Mouse (Mus musculus) neural tube, embryonic 11.5 days (tissue): ENCODE results near the gene Gbx1. TPM values are rescaled to one million over a fixed set of nuclear protein-coding genes. Genes with fewer than 3 reads are reported as not detected.

ENCODE experiments used
- ATAC-seq: fragments of 200-750 bp; cut with Nextera tagmentation; 2 replicates; pipeline ENCODE4 v1.8.0; 2017; ENCODE audit warnings: moderate number of reproducible peaks, mild to moderate bottlenecking, moderate TSS enrichment, moderate library complexity; ENCODE audit not compliant: insufficient read depth, low FRiP score, low TSS enrichment
- DNase-seq: peaks from one replicate; pipeline ENCODE4 v3.0.0-alpha.2; 2015; ENCODE audit warnings: low spot score
- H3K27ac ChIP-seq: fragments of 300-500 bp; sonication (generic); 2 replicates; pipeline ENCODE4 v1.5.1; 2014; ENCODE audit warnings: low read depth, mild to moderate bottlenecking, low read length
- H3K27me3 ChIP-seq: fragments of 300-500 bp; sonication (generic); 2 replicates; pipeline ENCODE4 v1.6.1; 2014; ENCODE audit warnings: mild to moderate bottlenecking, low read length, mixed read lengths; ENCODE audit not compliant: control insufficient read depth, insufficient read depth
- H3K36me3 ChIP-seq: fragments of 300-500 bp; sonication (generic); 2 replicates; pipeline ENCODE4 v1.6.1; 2014; ENCODE audit warnings: mild to moderate bottlenecking, low read length, moderate library complexity, mixed read lengths; ENCODE audit not compliant: control insufficient read depth, insufficient read depth
- H3K4me1 ChIP-seq: fragments of 300-500 bp; sonication (generic); 2 replicates; pipeline ENCODE4 v1.6.1; 2014; ENCODE audit warnings: low read length, mixed read lengths; ENCODE audit not compliant: control insufficient read depth, insufficient read depth
- H3K4me2 ChIP-seq: fragments of 300-500 bp; sonication (generic); 2 replicates; pipeline ENCODE4 v1.6.1; 2014; ENCODE audit warnings: low read depth, mild to moderate bottlenecking, moderate library complexity
- H3K4me3 ChIP-seq: fragments of 300-500 bp; sonication (generic); 2 replicates; pipeline ENCODE4 v1.5.1; 2014; ENCODE audit warnings: low read depth, low read length
- H3K9ac ChIP-seq: fragments of 300-500 bp; sonication (generic); 2 replicates; pipeline ENCODE4 v1.6.1; 2014; ENCODE audit warnings: mild to moderate bottlenecking, low read length
- H3K9me3 ChIP-seq: fragments of 300-500 bp; sonication (generic); 2 replicates; pipeline ENCODE4 v1.6.1; 2016; ENCODE audit warnings: low read length; ENCODE audit not compliant: control insufficient read depth
- WGBS: fragments of 180-500 bp; shearing (Covaris S2); extraction: QIAGEN DNeasy Blood & Tissue Kit; methylation state at CpG from one replicate; pipeline ENCODE4 v1.1.7; 2014; 5-methylcytosine and 5-hydroxymethylcytosine counted together
- polyA plus RNA-seq: library from polyadenylated mRNA; unstranded; fragments of >200 nt; fragmentation: Nextera tagmentation; extraction: Ambion mirVana; gene quantifications from 2 replicates; pipeline ENCODE4 v1.2.1, GENCODE M21; 2014

The Gbx1 gene
- polyA plus RNA-seq, 1 experiment from 2014 or later, result 1.3 TPM

DNA sequence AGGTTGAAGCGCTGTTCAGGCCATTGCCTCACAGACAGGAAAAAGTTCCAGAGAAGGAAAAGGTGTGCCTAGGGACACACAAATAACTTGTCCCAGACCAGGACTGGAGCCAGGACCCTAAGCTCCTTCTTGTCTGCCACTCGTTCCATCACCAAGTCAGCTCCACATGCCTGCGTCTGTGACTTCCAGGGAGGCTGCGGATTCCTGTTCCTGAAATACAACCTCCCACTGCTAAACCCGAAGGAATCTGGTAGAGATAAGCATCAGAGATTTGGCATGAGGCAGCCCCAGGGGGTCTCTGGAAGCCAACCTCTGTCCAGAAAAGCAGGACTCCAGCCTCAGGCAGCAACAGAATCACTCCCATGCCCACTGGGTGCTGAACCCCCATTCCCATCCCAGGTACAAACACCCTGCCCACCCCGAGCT is 14.2 kb upstream of the Gbx1 start:
- Histone ChIP-seq H3K9me3 (no peaks in the 10 kb centered on the region), H3K27ac (no peak overlapping the region), H3K36me3 (no peaks in the 10 kb centered on the region), H3K4me1 (no peaks in the 10 kb centered on the region), H3K9ac (no peak overlapping the region), H3K4me3 (no peak overlapping the region), H3K4me2 (0 out of 2 replicates have a peak overlapping the region, but pooled peaks have one; percentile 14), H3K27me3 (no peaks in the 10 kb centered on the region; the same call in 1 of the 2 replicates)
- DNase-seq (no peak), ATAC-seq (no peak)
- WGBS, result 45% methylated on average over 6 of the region's 6 CpGs

DNA sequence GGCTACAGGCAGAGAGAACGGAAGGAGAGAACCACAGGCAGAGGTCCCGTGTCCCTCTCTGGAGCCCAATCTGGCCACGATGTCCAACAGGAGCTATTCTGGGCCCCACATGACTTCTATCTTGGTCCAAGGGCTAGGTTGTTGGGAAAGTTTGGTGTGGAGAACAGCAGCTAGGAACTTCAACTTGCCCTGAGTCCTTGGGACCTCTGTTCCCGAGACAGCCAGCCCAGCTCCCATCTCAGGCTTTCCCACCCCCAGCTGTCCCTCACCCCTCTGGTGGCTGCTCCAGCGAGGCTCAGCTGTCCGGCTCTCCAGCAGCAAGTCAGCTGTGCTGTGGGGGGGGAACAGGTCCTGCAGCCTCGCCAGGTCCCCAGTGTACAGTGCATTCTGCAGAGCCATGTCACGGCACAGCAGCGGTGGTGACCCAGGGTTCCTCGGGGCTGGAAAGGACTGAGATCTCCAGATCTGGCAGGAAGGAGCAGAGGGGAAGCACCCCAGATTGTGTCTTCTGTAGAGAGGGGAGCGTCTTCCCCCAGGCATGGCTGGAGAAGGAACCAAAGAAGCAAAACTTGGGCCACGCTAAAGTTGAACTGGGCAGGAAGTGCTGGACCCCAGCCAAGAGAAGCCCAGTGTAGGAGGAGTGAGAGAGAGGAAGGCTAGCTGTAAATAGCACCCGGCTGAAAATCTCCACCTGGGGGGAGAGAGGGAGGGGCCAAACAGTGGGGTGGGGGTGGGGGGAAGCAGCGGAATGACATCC is 13.6 kb upstream of the Gbx1 start, which contains the start of gene Asb10:
Asb10 (minus strand) TSS at position 592 of the 757 bp plus-strand sequence.
- Histone ChIP-seq H3K9me3 (no peaks in the 10 kb centered on the region), H3K27ac (no peak within 1 kb of the TSS), H3K36me3 (no peaks in the 10 kb centered on the region), H3K9ac (no peak within 1 kb of the TSS), H3K4me1 (no peaks in the 10 kb centered on the region), H3K4me3 (no peak within 1 kb of the TSS), H3K4me2 (0 out of 2 replicates have a peak within 1 kb of the TSS, but pooled peaks have one; percentile 14), H3K27me3 (no peaks in the 10 kb centered on the region; the same call in 1 of the 2 replicates)
- WGBS, result 46% methylated on average over 14 of the region's 14 CpGs
- ATAC-seq (no peak), DNase-seq (no peak)

DNA sequence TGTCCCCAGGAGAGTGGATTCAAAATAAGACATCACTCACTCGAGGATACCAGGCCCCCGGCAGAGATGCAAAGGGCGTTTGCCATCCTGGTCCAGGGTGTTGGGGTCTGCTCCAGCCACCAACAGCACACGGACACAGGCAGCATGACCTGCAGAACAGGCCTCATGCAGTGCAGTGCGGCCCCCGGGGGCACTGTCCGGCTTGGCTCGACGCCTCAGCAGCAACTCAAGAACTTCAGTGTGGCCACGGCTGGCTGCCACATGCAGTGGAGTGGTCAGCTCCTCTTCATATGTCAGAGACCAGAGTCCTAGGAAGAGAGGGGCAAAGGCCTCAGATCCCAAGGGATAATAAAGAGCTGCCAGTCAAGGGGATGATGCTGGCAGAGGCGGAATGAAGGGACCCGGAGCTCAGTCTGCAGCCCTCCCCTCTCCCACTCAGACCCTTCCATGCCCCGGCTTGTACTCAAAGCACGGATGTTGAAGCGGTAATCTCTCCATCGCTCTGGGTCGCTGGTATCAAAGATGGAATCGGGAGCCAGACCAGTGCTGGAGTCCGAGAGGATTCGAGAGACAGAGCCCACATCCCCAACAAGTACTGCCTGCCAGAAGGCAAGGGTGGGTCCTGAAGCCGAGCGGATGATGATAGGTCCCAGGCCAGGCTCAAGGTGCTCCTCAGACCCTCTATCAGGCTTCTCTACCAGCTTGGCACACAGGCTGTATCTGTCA is 12.7 kb upstream of the Gbx1 start:
- ATAC-seq, result no peak
- 85% methylated on average over 22 of the region's 22 CpGs for WGBS
- Histone ChIP-seq H3K4me2 (no peak overlapping the region), H3K9me3 (no peaks in the 10 kb centered on the region), H3K4me3 (no peak overlapping the region), H3K27me3 (no peaks in the 10 kb centered on the region; the same call in 1 of the 2 replicates), H3K36me3 (no peaks in the 10 kb centered on the region), H3K9ac (no peak overlapping the region), H3K4me1 (no peaks in the 10 kb centered on the region), H3K27ac (no peak overlapping the region)
- no peak for DNase-seq

DNA sequence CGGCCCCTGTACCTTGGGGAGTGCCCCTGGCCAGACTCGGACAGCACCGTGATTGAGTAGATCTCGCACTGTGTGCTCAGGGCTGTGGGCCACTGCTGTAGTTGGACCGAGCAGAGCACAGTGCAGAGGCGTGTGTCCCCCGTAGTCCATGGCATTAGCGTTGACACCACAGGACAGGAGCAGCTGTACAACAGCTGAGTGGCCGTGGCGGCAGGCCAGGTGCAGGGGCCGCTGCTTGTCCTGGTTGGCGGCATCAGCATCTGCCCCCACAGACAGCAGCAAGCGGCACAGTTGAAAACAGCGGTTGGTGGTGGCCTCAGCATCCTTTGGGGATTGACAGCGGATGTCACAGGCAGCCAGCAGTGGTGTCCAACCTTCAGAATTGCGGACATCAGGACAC is 10.6 kb upstream of the Gbx1 start:
- ATAC-seq (no peak), DNase-seq (no peak)
- H3K36me3 ChIP-seq, result no peaks in the 10 kb centered on the region
- H3K27ac ChIP-seq, result no peak overlapping the region
- no peaks in the 10 kb centered on the region; the same call in 1 of the 2 replicates for H3K27me3 ChIP-seq
- H3K4me3 ChIP-seq, result no peak overlapping the region
- H3K4me2 ChIP-seq, result no peak overlapping the region
- H3K4me1 ChIP-seq, result no peaks in the 10 kb centered on the region
- H3K9me3 ChIP-seq, result no peaks in the 10 kb centered on the region
- 70% methylated on average over 16 of the region's 16 CpGs for WGBS
- H3K9ac ChIP-seq, result no peak overlapping the region

DNA sequence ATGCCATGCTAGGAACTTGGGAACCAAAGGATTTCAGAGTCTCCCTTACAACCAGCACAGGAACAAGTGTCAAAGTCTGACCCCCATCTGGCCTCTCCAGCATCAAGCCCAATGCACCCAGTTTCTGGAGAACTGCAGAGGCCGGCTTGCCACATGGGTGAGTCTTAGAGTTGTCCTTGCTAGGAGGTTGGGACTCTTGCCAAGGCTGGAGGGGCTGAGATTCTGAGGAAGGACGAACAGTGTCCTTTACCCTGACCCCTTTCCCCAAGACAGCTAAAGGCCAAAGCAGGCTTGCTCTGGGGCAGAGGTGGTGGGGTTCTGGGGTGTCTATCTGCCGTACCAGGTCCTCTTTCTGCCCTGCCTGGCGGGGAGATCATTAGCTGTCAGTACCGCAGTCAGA is 9.5 kb upstream of the Gbx1 start:
- no peak overlapping the region for H3K4me3 ChIP-seq
- ATAC-seq (no peak), DNase-seq (no peak)
- no peak overlapping the region for H3K27ac ChIP-seq
- H3K4me1 ChIP-seq, result no peaks in the 10 kb centered on the region
- no peaks in the 10 kb centered on the region; the same call in 1 of the 2 replicates for H3K27me3 ChIP-seq
- H3K9ac ChIP-seq, result no peak overlapping the region
- no peaks in the 10 kb centered on the region for H3K36me3 ChIP-seq
- H3K4me2 ChIP-seq, result no peak overlapping the region
- 78% methylated on average over 5 of the region's 5 CpGs for WGBS
- H3K9me3 ChIP-seq, result no peaks in the 10 kb centered on the region

DNA sequence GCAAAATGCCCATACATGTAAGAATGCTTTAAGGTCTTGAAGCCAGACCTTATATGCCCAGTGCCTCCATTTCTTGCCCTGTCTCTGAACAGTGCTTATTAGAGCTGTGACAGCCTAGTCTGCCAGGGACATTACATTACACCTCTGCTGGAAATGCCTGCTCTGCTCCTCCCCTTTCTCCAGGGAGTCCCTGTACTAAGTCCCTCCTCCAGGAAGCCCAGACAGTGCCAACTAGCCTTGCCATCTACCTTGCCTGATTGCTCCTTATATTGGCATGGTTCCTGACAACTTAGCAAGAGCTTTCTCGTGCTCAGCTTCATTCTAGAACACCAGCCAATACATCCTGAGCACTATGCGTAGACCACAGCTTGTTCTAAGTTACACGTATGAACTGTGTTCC is 8.7 kb upstream of the Gbx1 start:
- Histone ChIP-seq H3K27ac (no peak overlapping the region), H3K4me3 (no peak overlapping the region), H3K9ac (no peak overlapping the region), H3K36me3 (no peaks in the 10 kb centered on the region), H3K27me3 (no peaks in the 10 kb centered on the region; the same call in 1 of the 2 replicates), H3K4me2 (no peak overlapping the region), H3K9me3 (no peaks in the 10 kb centered on the region), H3K4me1 (no peaks in the 10 kb centered on the region)
- ATAC-seq (no peak), DNase-seq (no peak)
- 86% methylated on average over 3 of the region's 3 CpGs for WGBS

DNA sequence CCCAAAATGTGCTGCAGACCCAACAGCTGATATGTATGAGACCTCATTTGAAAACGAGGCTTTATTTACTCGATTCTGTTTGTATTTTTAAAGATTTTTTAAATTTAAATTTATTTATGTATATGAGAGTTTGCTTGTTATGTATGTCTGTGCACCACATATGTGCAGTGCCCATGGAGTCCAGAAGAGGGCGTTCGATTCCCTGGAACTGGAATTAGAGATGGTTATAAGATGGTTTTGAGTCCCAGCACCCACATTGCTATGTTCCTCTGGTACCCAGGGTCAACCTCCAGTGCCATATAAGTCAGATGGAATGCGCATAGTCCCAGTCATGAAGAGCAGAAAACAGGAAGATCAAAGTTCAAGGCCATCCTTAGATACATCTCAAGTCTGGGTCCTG is 7.3 kb upstream of the Gbx1 start:
- no peaks in the 10 kb centered on the region; the same call in none of the 2 replicates for H3K27me3 ChIP-seq
- ATAC-seq (no peak), DNase-seq (no peak)
- no peaks in the 10 kb centered on the region for H3K4me1 ChIP-seq
- no peak overlapping the region for H3K27ac ChIP-seq
- H3K4me2 ChIP-seq, result no peak overlapping the region
- H3K9ac ChIP-seq, result no peak overlapping the region
- no peaks in the 10 kb centered on the region for H3K36me3 ChIP-seq
- no peak overlapping the region for H3K4me3 ChIP-seq
- 57% methylated on average over 5 of the region's 5 CpGs for WGBS
- no peaks in the 10 kb centered on the region for H3K9me3 ChIP-seq

DNA sequence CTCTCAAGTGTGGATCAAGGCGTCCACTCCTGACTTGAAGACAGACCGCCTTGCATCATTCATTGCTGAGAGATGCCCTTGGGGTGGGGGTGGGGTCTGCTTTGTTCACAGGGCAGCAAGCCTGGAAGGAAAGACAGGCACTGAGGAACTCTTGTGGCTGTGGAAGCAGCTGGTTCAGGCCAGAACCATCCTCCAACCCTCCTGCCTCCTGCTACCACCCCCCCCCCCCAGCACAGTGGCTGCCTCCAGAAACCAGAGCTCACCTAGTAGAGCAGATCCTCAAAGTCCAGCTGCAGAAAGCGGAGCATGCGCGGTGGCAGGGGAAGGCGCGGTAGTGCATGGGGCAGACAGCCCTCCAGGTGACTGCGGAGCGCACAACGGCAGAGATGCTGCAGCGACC is 6.4 kb upstream of the Gbx1 start:
- 53% methylated on average over 11 of the region's 11 CpGs for WGBS
- Histone ChIP-seq H3K4me3 (no peak overlapping the region), H3K9ac (no peak overlapping the region), H3K27me3 (peaks cover 8% of the 10 kb centered on the region), H3K27ac (no peak overlapping the region), H3K4me1 (no peaks in the 10 kb centered on the region), H3K36me3 (no peaks in the 10 kb centered on the region), H3K4me2 (no peak overlapping the region), H3K9me3 (no peaks in the 10 kb centered on the region)
- ATAC-seq, result no peak
- no peak for DNase-seq
